Mouse (Mus musculus) embryonic facial prominence, embryonic 10.5 days (tissue): ENCODE results near the gene Wbp2. TPM values are rescaled to one million over a fixed set of nuclear protein-coding genes. Genes with fewer than 3 reads are reported as not detected.

Source experiments
- DNase-seq: peaks from one replicate; pipeline ENCODE4 v3.0.0-alpha.2; 2017; ENCODE audit warnings: low spot score
- H3K27ac ChIP-seq: fragments of 300-500 bp; sonication (generic); replicated peaks from 2 replicates; pipeline ENCODE4 v1.5.1; 2016; ENCODE audit warnings: mild to moderate bottlenecking
- H3K27me3 ChIP-seq: fragments of 300-500 bp; sonication (generic); replicated peaks from 2 replicates; pipeline ENCODE4 v1.6.1; 2016; ENCODE audit warnings: low read depth, mild to moderate bottlenecking; ENCODE audit not compliant: poor library complexity, severe bottlenecking
- H3K36me3 ChIP-seq: fragments of 300-500 bp; sonication (generic); replicated peaks from 2 replicates; pipeline ENCODE4 v1.6.1; 2016; ENCODE audit warnings: mild to moderate bottlenecking, moderate library complexity
- H3K4me1 ChIP-seq: fragments of 300-500 bp; sonication (generic); 2 replicates; pipeline ENCODE4 v1.6.1; 2016
- H3K4me3 ChIP-seq: fragments of 300-500 bp; sonication (generic); 2 replicates; pipeline ENCODE4 v1.5.1; 2016; ENCODE audit warnings: mild to moderate bottlenecking, moderate library complexity
- H3K9me3 ChIP-seq: fragments of 300-500 bp; sonication (generic); 2 replicates; pipeline ENCODE4 v1.6.1; 2016; ENCODE audit warnings: mild to moderate bottlenecking
- WGBS: fragments of 180-500 bp; shearing (Covaris S2); methylation state at CpG from one replicate; pipeline ENCODE4 v1.1.7; 2016; 5-methylcytosine and 5-hydroxymethylcytosine counted together
- polyA plus RNA-seq: library from polyadenylated mRNA; unstranded; fragments of >200 nt; fragmentation: Nextera tagmentation; extraction: Ambion mirVana; gene quantifications from 2 replicates; pipeline ENCODE4 v1.2.1, GENCODE M21; 2016

Gene Wbp2
- polyA plus RNA-seq, 1 experiment from 2014 or later: 74.2 TPM

- 95% methylated on average over 6 of the region's 6 CpGs for WGBS
- Histone ChIP-seq H3K4me3 (no peak overlapping the region), H3K36me3 (peaks cover 98% of the 10 kb centered on the region)
These were observed 41.6 kb downstream of the Wbp2 start for GRCm38 (mm10) chr11:116045173-116045572.

GRCm38 (mm10) chr11:116043286-116043685 is 43.5 kb downstream of the Wbp2 start:
- Histone ChIP-seq H3K27ac (no peak overlapping the region), H3K9me3 (0 out of 2 replicates have a peak, but pooled peaks cover 3% of the 10 kb centered on the region), H3K4me3 (no peak overlapping the region), H3K36me3 (peaks cover 97% of the 10 kb centered on the region), H3K27me3 (no peaks in the 10 kb centered on the region), H3K4me1 (no peaks in the 10 kb centered on the region)
- no peak for DNase-seq
- WGBS: 95% methylated on average over 1 of the region's 1 CpGs

More at GRCm38 (mm10) chr11:116045173-116045572, 41.6 kb downstream of the Wbp2 start:
- Histone ChIP-seq H3K9me3 (peaks cover 8% of the 10 kb centered on the region; the same call in 1 of the 2 replicates), H3K27me3 (no peaks in the 10 kb centered on the region), H3K4me1 (no peaks in the 10 kb centered on the region), H3K27ac (no peak overlapping the region)
- DNase-seq: no peak

GRCm38 (mm10) chr11:116042372-116043138 is 44.2 kb downstream of the Wbp2 start:
- Histone ChIP-seq H3K36me3 (peaks cover 97% of the 10 kb centered on the region), H3K4me3 (no peak overlapping the region), H3K27me3 (no peaks in the 10 kb centered on the region), H3K9me3 (0 out of 2 replicates have a peak, but pooled peaks cover 3% of the 10 kb centered on the region), H3K4me1 (no peaks in the 10 kb centered on the region), H3K27ac (no peak overlapping the region)
- DNase-seq: no peak
- WGBS: 91% methylated on average over 5 of the region's 5 CpGs

- peaks cover 92% of the 10 kb centered on the region for H3K36me3 ChIP-seq
These were observed 45.0 kb downstream of the Wbp2 start for GRCm38 (mm10) chr11:116041833-116042232.

GRCm38 (mm10) chr11:116040593-116040992 is 46.2 kb downstream of the Wbp2 start:
- no peak overlapping the region for H3K4me3 ChIP-seq
- H3K36me3 ChIP-seq: peaks cover 85% of the 10 kb centered on the region
- no peaks in the 10 kb centered on the region for H3K27me3 ChIP-seq
- 89% methylated on average over 6 of the region's 6 CpGs for WGBS
- 0 out of 2 replicates have a peak, but pooled peaks cover 3% of the 10 kb centered on the region for H3K9me3 ChIP-seq
- H3K4me1 ChIP-seq: no peaks in the 10 kb centered on the region
- DNase-seq: no peak
- H3K27ac ChIP-seq: no peak overlapping the region

More at GRCm38 (mm10) chr11:116041833-116042232, 45.0 kb downstream of the Wbp2 start:
- H3K4me1 ChIP-seq: no peaks in the 10 kb centered on the region
- 0 out of 2 replicates have a peak, but pooled peaks cover 3% of the 10 kb centered on the region for H3K9me3 ChIP-seq
- no peak for DNase-seq
- 93% methylated on average over 2 of the region's 2 CpGs for WGBS
- H3K27ac ChIP-seq: no peak overlapping the region
- H3K4me3 ChIP-seq: no peak overlapping the region
- H3K27me3 ChIP-seq: no peaks in the 10 kb centered on the region

GRCm38 (mm10) chr11:116037826-116038225 is 49.0 kb downstream of the Wbp2 start:
- WGBS: 94% methylated on average over 9 of the region's 9 CpGs
- peaks cover 81% of the 10 kb centered on the region for H3K36me3 ChIP-seq

GRCm38 (mm10) chr11:116036671-116037070 is 50.1 kb downstream of the Wbp2 start:
- Histone ChIP-seq H3K36me3 (peaks cover 79% of the 10 kb centered on the region), H3K4me3 (no peak overlapping the region), H3K27ac (no peak overlapping the region), H3K9me3 (no peaks in the 10 kb centered on the region), H3K27me3 (no peaks in the 10 kb centered on the region), H3K4me1 (peaks cover 10% of the 10 kb centered on the region)
- WGBS: 93% methylated on average over 3 of the region's 3 CpGs
- DNase-seq: no peak

More at GRCm38 (mm10) chr11:116037826-116038225, 49.0 kb downstream of the Wbp2 start:
- H3K4me3 ChIP-seq: no peak overlapping the region
- H3K27ac ChIP-seq: no peak overlapping the region
- no peaks in the 10 kb centered on the region for H3K27me3 ChIP-seq
- 0 out of 2 replicates have a peak, but pooled peaks cover 3% of the 10 kb centered on the region for H3K9me3 ChIP-seq
- H3K4me1 ChIP-seq: peaks cover 3% of the 10 kb centered on the region; the same call in 1 of the 2 replicates
- DNase-seq: no peak

GRCm38 (mm10) chr11:116034584-116034983 is 52.2 kb downstream of the Wbp2 start:
- WGBS: 95% methylated on average over 6 of the region's 6 CpGs
- Histone ChIP-seq H3K36me3 (peaks cover 62% of the 10 kb centered on the region), H3K27me3 (no peaks in the 10 kb centered on the region)

GRCm38 (mm10) chr11:116030898-116031845 is 55.6 kb downstream of the Wbp2 start:
- Histone ChIP-seq H3K27me3 (no peaks in the 10 kb centered on the region), H3K27ac (peak overlapping the region; percentile 98), H3K4me1 (peaks cover 23% of the 10 kb centered on the region), H3K36me3 (peaks cover 36% of the 10 kb centered on the region), H3K4me3 (peak overlapping the region; percentile 84), H3K9me3 (no peaks in the 10 kb centered on the region)
- DNase-seq: no peak
- 34% methylated on average over 14 of the region's 14 CpGs for WGBS

More at GRCm38 (mm10) chr11:116034584-116034983, 52.2 kb downstream of the Wbp2 start:
- H3K4me3 ChIP-seq: no peak overlapping the region
- H3K4me1 ChIP-seq: peaks cover 20% of the 10 kb centered on the region
- no peak overlapping the region for H3K27ac ChIP-seq
- DNase-seq: no peak
- H3K9me3 ChIP-seq: no peaks in the 10 kb centered on the region

GRCm38 (mm10) chr11:116030088-116030897 is 56.5 kb downstream of the Wbp2 start, which contains the start of gene Unk:
TSS of gene Unk (plus strand) at chr11:116030322.
- Histone ChIP-seq H3K4me3 (peak within 1 kb of the TSS; percentile 84), H3K27me3 (no peaks in the 10 kb centered on the region), H3K27ac (peak within 1 kb of the TSS; percentile 98), H3K36me3 (peaks cover 34% of the 10 kb centered on the region), H3K4me1 (peaks cover 23% of the 10 kb centered on the region), H3K9me3 (no peaks in the 10 kb centered on the region)
- DNase-seq: peak; percentile 97
- WGBS: under 1% methylated on average over 67 of the region's 67 CpGs

GRCm38 (mm10) chr11:116029086-116029865 is 57.5 kb downstream of the Wbp2 start:
- Histone ChIP-seq H3K4me3 (peak overlapping the region; percentile 84), H3K36me3 (peaks cover 25% of the 10 kb centered on the region), H3K9me3 (no peaks in the 10 kb centered on the region), H3K27ac (peak overlapping the region; percentile 98), H3K27me3 (no peaks in the 10 kb centered on the region), H3K4me1 (peaks cover 23% of the 10 kb centered on the region)
- DNase-seq: no peak
- 80% methylated on average over 6 of the region's 6 CpGs for WGBS
